Mouse (Mus musculus) cortical plate, adult 2 months (tissue): ENCODE data around the gene Ube2j1.

Source experiments
- CTCF ChIP-seq: fragments of 200-500 bp; IDR thresholded peaks from 2 replicates; pipeline ENCODE4 v1.5.1; 2011; ENCODE audit warnings: mild to moderate bottlenecking, control low read depth, low read length; ENCODE audit not compliant: insufficient read depth; ENCODE audit errors: extremely low read depth
- POLR2A ChIP-seq: fragments of 200-500 bp; IDR thresholded peaks from 2 replicates; pipeline ENCODE4 v1.6.1; 2011; ENCODE audit warnings: mild to moderate bottlenecking, low read length, control low read depth; ENCODE audit not compliant: insufficient read depth; ENCODE audit errors: extremely low read depth

- TF ChIP-seq POLR2A (no peak), CTCF (no peak)
Measured at GRCm38 (mm10) chr4:33039826-33040225, 8.6 kb downstream of the Ube2j1 start.
